Mouse (Mus musculus): ENCODE measurements at regions not wholly inside any gene's neighbourhood (a gene's known extent, or its start where the extent isn't known, plus 50 kb on each side); places are given as distances from the start of the nearest gene placed in this dataset.

GRCm38 (mm10) chr4:8374737-8375489 is 136.1 kb upstream of the Car8 start:
- in situ Hi-C loops (cut with MboI, MseI): loop anchor here (10.0 to 25.0 kb wide), 3 partner anchors 388 to 1813 kb away; no protein-coding TSS in a partner anchor

- in situ Hi-C loops (cut with MboI, MseI): loop anchor here (10.0 to 25.0 kb wide), 3 partner anchors 387 to 1812 kb away; no protein-coding TSS in a partner anchor
These were observed 135.2 kb upstream of the Car8 start for GRCm38 (mm10) chr4:8374061-8374460.

- in situ Hi-C loops (cut with MboI, MseI): loop anchor here (10.0 to 25.0 kb wide), 3 partner anchors 385 to 1810 kb away; no protein-coding TSS in a partner anchor
These were observed 133.2 kb upstream of the Car8 start for GRCm38 (mm10) chr4:8372069-8372468.

GRCm38 (mm10) chr4:8370786-8371185 is 131.9 kb upstream of the Car8 start:
- in situ Hi-C loops (cut with MboI, MseI): loop anchor here (10.0 to 25.0 kb wide), 3 partner anchors 383 to 1808 kb away; no protein-coding TSS in a partner anchor

- in situ Hi-C loops (cut with MboI, MseI): loop anchor here (5.0 to 25.0 kb wide), 3 partner anchors 180 to 1805 kb away; no protein-coding TSS in a partner anchor
These were observed 128.8 kb upstream of the Car8 start for GRCm38 (mm10) chr4:8367487-8368276.

GRCm38 (mm10) chr4:8366978-8367377 is 128.1 kb upstream of the Car8 start:
- in situ Hi-C loops (cut with MboI, MseI): loop anchor here (5.0 to 25.0 kb wide), 3 partner anchors 180 to 1805 kb away; no protein-coding TSS in a partner anchor

GRCm38 (mm10) chr4:8362409-8362808 is 123.6 kb upstream of the Car8 start:
- in situ Hi-C loops (cut with MboI, MseI): loop anchor here (25.0 kb wide), 2 partner anchors 375 to 1800 kb away; no protein-coding TSS in a partner anchor

GRCm38 (mm10) chr4:8361931-8362330 is 123.1 kb upstream of the Car8 start:
- in situ Hi-C loops (cut with MboI, MseI): loop anchor here (25.0 kb wide), 2 partner anchors 375 to 1800 kb away; no protein-coding TSS in a partner anchor

GRCm38 (mm10) chr4:8361305-8361704 is 122.5 kb upstream of the Car8 start:
- in situ Hi-C loops (cut with MboI, MseI): loop anchor here (25.0 kb wide), 2 partner anchors 374 to 1799 kb away; no protein-coding TSS in a partner anchor

- in situ Hi-C loops (cut with MboI, MseI): loop anchor here (25.0 kb wide), 2 partner anchors 370 to 1795 kb away; no protein-coding TSS in a partner anchor
These were observed 118.6 kb upstream of the Car8 start for GRCm38 (mm10) chr4:8357443-8357842.

GRCm38 (mm10) chr4:8341928-8342327 is 103.1 kb upstream of the Car8 start:
- in situ Hi-C loops (cut with MboI, MseI): no loop called here

GRCm38 (mm10) chr4:8309241-8309987 is 70.6 kb upstream of the Car8 start:
- in situ Hi-C loops (cut with MboI, MseI): no loop called here

GRCm38 (mm10) chr4:8292563-8292962 is 53.7 kb upstream of the Car8 start:
- in situ Hi-C loops (cut with MboI, MseI): no loop called here

- in situ Hi-C loops (cut with MboI, MseI): no loop called here
These were observed 53.0 kb upstream of the Car8 start for GRCm38 (mm10) chr4:8291528-8292492.

GRCm38 (mm10) chr4:8289901-8290300 is 51.1 kb upstream of the Car8 start:
- in situ Hi-C loops (cut with MboI, MseI): no loop called here
